ENCODE assay signal across 8 mouse cellular contexts in the genomic region with DNA sequence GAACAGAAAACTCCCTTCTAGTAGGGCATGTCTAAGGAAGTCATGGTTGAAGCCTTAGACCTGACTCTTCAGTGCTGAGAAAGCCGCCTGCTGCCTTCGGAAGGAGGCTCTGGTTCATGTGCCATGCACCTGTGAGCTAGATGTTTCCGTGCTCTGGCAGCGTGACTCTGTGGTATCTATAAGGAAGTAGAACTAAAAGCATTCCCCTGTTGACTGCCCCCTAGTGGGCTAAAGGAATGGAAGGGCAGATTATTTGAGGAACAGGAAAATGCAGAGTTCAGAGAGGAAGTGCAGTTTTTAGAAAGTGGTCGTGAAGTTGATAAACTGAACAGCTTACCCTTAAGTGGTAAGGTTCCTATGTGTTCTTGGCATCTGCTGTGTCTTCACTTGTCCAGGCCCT. TPM values are rescaled to one million over a fixed set of nuclear protein-coding genes. Genes with fewer than 3 reads are reported as not detected.
DNase-seq lines count a peak whose midpoint lies in the region; ATAC-seq and TF ChIP-seq lines count a peak whose summit lies in the region.

No protein-coding gene starts in this region.

- no peak for DNase-seq in gastrocnemius, adult 2 months
- DNase-seq in gastrocnemius, postnatal 36 days = no peak
- DNase-seq in A20 (ENCODE audit: low read depth, low spot score) = peak; percentile 93
- DNase-seq in R1 (ENCODE audit: low read depth, low spot score) = peak; percentile 79
- DNase-seq in liver, embryonic 13.5 days = peak; percentile 27
- peak; percentile 49 for DNase-seq in spleen, adult 12 weeks (ENCODE audit: low spot score)
- DNase-seq in testis, postnatal 14 days (ENCODE audit: low spot score) = no peak

- WGBS in liver, embryonic 13.5 days (ENCODE audit: insufficient replicate concordance) = 39% methylated on average over 5 of the region's 5 CpGs

- intact Hi-C loops in gastrocnemius, adult 2 months (cut with DNase I) = no loop called here
- intact Hi-C loops in gastrocnemius, postnatal 36 days (cut with DNase I) = no loop called here

- H3K4me2 ChIP-seq in liver, embryonic 13.5 days = no peak overlapping the region

- ATAC-seq in granulocyte monocyte progenitor cell, adult 5-6 weeks (replicated peaks; ENCODE audit: poor library complexity, severe bottlenecking) = peak; percentile 99
- no peak for ATAC-seq in liver, embryonic 13.5 days (ENCODE audit: low read depth)

- no peak overlapping the region for H3K27ac ChIP-seq in gastrocnemius, adult 2 months
- H3K27ac ChIP-seq in liver, embryonic 13.5 days = no peak overlapping the region

- H3K4me1 ChIP-seq in liver, embryonic 13.5 days (replicated peaks) = peaks cover 5% of the 10 kb centered on the region

- H3K4me3 ChIP-seq in gastrocnemius, adult 2 months = no peak overlapping the region
- H3K4me3 ChIP-seq in liver, embryonic 13.5 days (replicated peaks) = no peak overlapping the region

- H3K9ac ChIP-seq in liver, embryonic 13.5 days = no peak overlapping the region

- H3K9me3 ChIP-seq in liver, embryonic 13.5 days (replicated peaks) = no peaks in the 10 kb centered on the region

- peak; percentile 70 for TF ChIP-seq CTCF in gastrocnemius, adult 2 months (IDR thresholded peaks at IDR 0.05)

- H3K27me3 ChIP-seq in liver, embryonic 13.5 days = no peaks in the 10 kb centered on the region

- peaks cover 21% of the 10 kb centered on the region for H3K36me3 ChIP-seq in liver, embryonic 13.5 days

RNA-seq across cellular contexts. Expression of gene Nr1i2, which starts 54.9 kb away (rescaled TPM):
- not detected for total RNA-seq in gastrocnemius, adult 2 months (2021)
- not detected for total RNA-seq in gastrocnemius, postnatal 36 days (2021)
- total RNA-seq in granulocyte monocyte progenitor cell, adult 5-6 weeks (2014; fragmentation: Nextera tagmentation) = 0.26 TPM in 1 of 2 replicates, not detected in the other
- total RNA-seq in granulocyte monocyte progenitor cell, adult 5-6 weeks (2017) = not detected in 2 replicates
- 2.6 and 2.8 TPM in 2 replicates for polyA plus RNA-seq in liver, embryonic 13.5 days (2015; fragmentation: Nextera tagmentation; extraction: Ambion mirVana)

Comparison
In these comparisons a context has a peak if more than half of its experiments do, and no peak if none do; other contexts are left out.
1. DNase-seq: peak in A20 (single experiment), R1 (single experiment), liver, embryonic 13.5 days (single experiment) and spleen, adult 12 weeks (single experiment); none in gastrocnemius, adult 2 months (single experiment), gastrocnemius, postnatal 36 days (0 of 2) and testis, postnatal 14 days (single experiment).